In the genomic region with DNA sequence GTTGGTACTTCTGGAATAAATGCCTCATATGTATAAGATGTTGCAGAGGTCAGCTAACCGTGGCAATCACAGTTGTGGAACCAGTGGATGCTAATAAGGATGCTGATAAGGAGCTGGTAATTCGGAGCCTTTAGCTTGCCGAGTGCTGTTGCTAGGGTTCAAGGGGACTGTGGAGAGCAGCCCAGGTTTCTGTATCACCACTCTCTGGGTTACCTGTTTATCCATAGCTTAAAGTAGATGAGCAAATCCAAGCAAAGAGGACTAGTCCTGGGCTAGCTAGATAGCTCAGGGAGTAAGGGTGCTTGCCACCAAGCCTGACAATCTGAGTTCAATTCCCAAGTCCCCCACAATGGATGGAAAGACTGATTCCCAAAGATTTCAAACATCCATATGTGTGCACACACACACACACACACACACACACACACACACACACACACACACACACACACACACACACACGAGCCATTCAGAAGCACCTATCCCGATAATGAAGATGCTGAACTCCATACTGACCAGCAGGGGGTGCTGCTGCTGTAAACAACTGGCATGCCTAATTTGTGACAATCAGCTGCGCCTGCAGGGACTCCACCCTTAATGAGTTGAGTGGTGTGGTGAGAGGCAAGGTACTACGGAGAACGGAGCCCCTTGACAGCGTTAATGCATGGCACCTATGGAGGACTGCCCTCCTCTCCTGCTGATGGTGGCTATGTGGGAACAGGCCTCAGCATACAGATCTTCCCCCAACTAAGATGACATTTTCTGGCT, we compare ENCODE assay signal across 7 mouse cellular contexts.
DNase-seq lines count a peak whose midpoint lies in the region; ATAC-seq and TF ChIP-seq lines count a peak whose summit lies in the region.

No protein-coding gene starts in this region.

- H3K36me3 ChIP-seq in E14TG2a.4 (ENCODE audit: insufficient read depth, low read length): no peaks in the 10 kb centered on the region
- H3K36me3 ChIP-seq in megakaryocyte, embryonic 14.5 days (replicated peaks; ENCODE audit: low read length): no peaks in the 10 kb centered on the region

- peak; percentile 50 for TF ChIP-seq CTCF in E14TG2a.4 (conservative IDR thresholded peaks at IDR 0.05; ENCODE audit: low read length)

- ATAC-seq in common myeloid progenitor, adult 5-6 weeks (replicated peaks; ENCODE audit: low read depth, poor library complexity, severe bottlenecking): peak; percentile 86

- no peaks in the 10 kb centered on the region for H3K27me3 ChIP-seq in E14TG2a.4 (ENCODE audit: insufficient read depth, low read length)
- H3K27me3 ChIP-seq in megakaryocyte, embryonic 14.5 days (replicated peaks): no peaks in the 10 kb centered on the region

- no peak overlapping the region for H3K4me3 ChIP-seq in E14TG2a.4 (replicated peaks; ENCODE audit: low read length)
- peak overlapping the region; percentile 19 for H3K4me3 ChIP-seq in megakaryocyte, embryonic 14.5 days (replicated peaks)

- no peaks in the 10 kb centered on the region for H3K9me3 ChIP-seq in E14TG2a.4 (ENCODE audit: low read length)
- H3K9me3 ChIP-seq in megakaryocyte, embryonic 14.5 days: no peaks in the 10 kb centered on the region

- H3K4me1 ChIP-seq in E14TG2a.4 (replicated peaks; ENCODE audit: low read depth, low read length): peaks cover 12% of the 10 kb centered on the region
- H3K4me1 ChIP-seq in megakaryocyte, embryonic 14.5 days: peaks cover 11% of the 10 kb centered on the region; the same call in 1 of the 2 replicates

- peak; percentile 43 for DNase-seq in WW6 (ENCODE audit: low read depth, low spot score)
- DNase-seq in heart, adult 8-10 months (ENCODE audit: low spot score): peak; percentile 33
- DNase-seq in kidney, postnatal 36 days: peak; percentile 55 to 78
- peak; percentile 67 for DNase-seq in retina, postnatal 7 days (ENCODE audit: low read depth, low spot score)
